Comparison of ENCODE assay signal across 8 mouse cellular contexts in genomic region chr9:107563029-107563581, GRCm38 (mm10). TPM values are rescaled to one million over a fixed set of nuclear protein-coding genes. Genes with fewer than 3 reads are reported as not detected.
DNase-seq lines count a peak whose midpoint lies in the region; ATAC-seq and TF ChIP-seq lines count a peak whose summit lies in the region.

Gene Tusc2 (plus strand): TSS chr9:107563255.

- no peaks in the 10 kb centered on the region for H3K9me3 ChIP-seq in kidney, embryonic 15.5 days (replicated peaks)
- no peaks in the 10 kb centered on the region for H3K9me3 ChIP-seq in stomach, embryonic 14.5 days (ENCODE audit: control insufficient read depth, low read depth, low read length)

- peak; percentile 95 for ATAC-seq in kidney, embryonic 15.5 days (replicated peaks; ENCODE audit: low FRiP score)
- peak; percentile 96 for ATAC-seq in monocyte, adult 5-6 weeks (replicated peaks; ENCODE audit: insufficient number of reproducible peaks, low FRiP score, low TSS enrichment, poor library complexity, severe bottlenecking)
- peak; percentile 95 for ATAC-seq in stomach, embryonic 14.5 days (ENCODE audit: insufficient number of reproducible peaks, insufficient read depth, low FRiP score, low read depth)

- H3K4me2 ChIP-seq in kidney, embryonic 15.5 days = peak within 1 kb of the TSS; percentile 85
- peak within 1 kb of the TSS; percentile 83 for H3K4me2 ChIP-seq in stomach, embryonic 14.5 days (replicated peaks; ENCODE audit: low read depth, low read length)

- TF ChIP-seq POLR2A in bone marrow macrophage, adult 2 months (IDR thresholded peaks at IDR 0.05; ENCODE audit: borderline replicate concordance, low read depth, low read length) = no peak
- TF ChIP-seq POLR2A in embryonic fibroblast, embryonic 13.5 days (IDR thresholded peaks at IDR 0.05; ENCODE audit: low read depth, low read length) = peak; percentile 68

- H3K4me3 ChIP-seq in bone marrow macrophage, adult 2 months (ENCODE audit: insufficient read depth, low read length) = peak within 1 kb of the TSS; percentile 87
- H3K4me3 ChIP-seq in embryonic fibroblast, embryonic 13.5 days (ENCODE audit: insufficient read depth, low read length) = peak within 1 kb of the TSS; percentile 57
- H3K4me3 ChIP-seq in kidney, embryonic 15.5 days (replicated peaks) = peak within 1 kb of the TSS; percentile 97
- peak within 1 kb of the TSS; percentile 83 for H3K4me3 ChIP-seq in stomach, embryonic 14.5 days (ENCODE audit: low read depth, low read length)

- peak; percentile 90 to 91 for DNase-seq in B cell, adult 2 months
- DNase-seq in heart, adult 9 months (ENCODE audit: low spot score in 2 of 2) = peak; percentile 96 to 98
- DNase-seq in liver = peak; percentile 95

- no peaks in the 10 kb centered on the region for H3K27me3 ChIP-seq in kidney, embryonic 15.5 days
- no peaks in the 10 kb centered on the region for H3K27me3 ChIP-seq in stomach, embryonic 14.5 days (ENCODE audit: control insufficient read depth, insufficient read depth, low read length)

- TF ChIP-seq CTCF in bone marrow macrophage, adult 2 months (IDR thresholded peaks at IDR 0.05; ENCODE audit: low read depth, low read length) = no peak
- no peak for TF ChIP-seq CTCF in embryonic fibroblast, embryonic 13.5 days (IDR thresholded peaks at IDR 0.05; ENCODE audit: borderline replicate concordance, insufficient read depth, low read length)

- H3K9ac ChIP-seq in kidney, embryonic 15.5 days = peak within 1 kb of the TSS; percentile 80
- peak within 1 kb of the TSS; percentile 68 for H3K9ac ChIP-seq in stomach, embryonic 14.5 days (replicated peaks; ENCODE audit: low read depth, low read length)

- H3K4me1 ChIP-seq in bone marrow macrophage, adult 2 months (ENCODE audit: control insufficient read depth, insufficient read depth, low read length) = peaks cover 27% of the 10 kb centered on the region
- H3K4me1 ChIP-seq in embryonic fibroblast, embryonic 13.5 days (ENCODE audit: control insufficient read depth, insufficient read depth, low read length) = peaks cover 4% of the 10 kb centered on the region; the same call in 1 of the 2 replicates
- H3K4me1 ChIP-seq in kidney, embryonic 15.5 days = peaks cover 47% of the 10 kb centered on the region
- H3K4me1 ChIP-seq in stomach, embryonic 14.5 days (ENCODE audit: control insufficient read depth, insufficient read depth, low read length) = peaks cover 12% of the 10 kb centered on the region

- under 1% methylated on average over 46 of the region's 46 CpGs for WGBS in kidney, embryonic 15.5 days
- under 1% methylated on average over 44 of the region's 46 CpGs for WGBS in stomach, embryonic 14.5 days

- peak within 1 kb of the TSS; percentile 51 for H3K27ac ChIP-seq in bone marrow macrophage, adult 2 months (ENCODE audit: insufficient read depth, low read depth, low read length)
- H3K27ac ChIP-seq in embryonic fibroblast, embryonic 13.5 days (ENCODE audit: insufficient read depth, low read length) = no peak within 1 kb of the TSS
- peak within 1 kb of the TSS; percentile 80 for H3K27ac ChIP-seq in kidney, embryonic 15.5 days
- H3K27ac ChIP-seq in stomach, embryonic 14.5 days (ENCODE audit: low read length) = peak within 1 kb of the TSS; percentile 63; the same call in 1 of the 2 replicates

- peaks cover 64% of the 10 kb centered on the region for H3K36me3 ChIP-seq in kidney, embryonic 15.5 days
- H3K36me3 ChIP-seq in stomach, embryonic 14.5 days (ENCODE audit: control insufficient read depth, insufficient read depth, low read length) = peaks cover 40% of the 10 kb centered on the region

RNA-seq across cellular contexts. Expression of gene Tusc2, which starts in this region (rescaled TPM):
- 23.0 and 23.6 TPM in 2 replicates for polyA plus RNA-seq in bone marrow macrophage, adult 2 months (2012; ENCODE audit: insufficient read depth, insufficient read length, missing spikeins)
- 14.5 and 15.6 TPM in 2 replicates for polyA plus RNA-seq in embryonic fibroblast, embryonic 13.5 days (2011; ENCODE audit: insufficient read length, low read depth, missing spikeins)
- 46.5 and 46.8 TPM in 2 replicates for polyA plus RNA-seq in kidney, embryonic 15.5 days (2015; fragmentation: Nextera tagmentation; extraction: Ambion mirVana)
- 16.0 to 23.9 TPM (median 21.4 TPM) in 3 replicates for total RNA-seq in monocyte, adult 5-6 weeks (2017)
- polyA plus RNA-seq in stomach, embryonic 14.5 days (2014; fragmentation: Nextera tagmentation; extraction: Ambion mirVana) = 36.2 and 40.3 TPM in 2 replicates
